30 mouse cellular contexts compared by ENCODE assay signal in genomic region chr13:37625532-37626235, GRCm38 (mm10).
DNase-seq lines count a peak whose midpoint lies in the region; ATAC-seq and TF ChIP-seq lines count a peak whose summit lies in the region.
"Had no signal": no experiment of that assay in that cellular context is flagged by ENCODE, and none has a peak within 500 bp of the region (broad histone marks: within the 10 kb centered on the region; RNA-seq: fewer than 3 reads in every experiment).

No protein-coding gene starts in this region.

- no peak overlapping the region; the same call in 1 of the 2 replicates for H3K4me2 ChIP-seq in liver, embryonic 15.5 days
- no peak overlapping the region for H3K4me2 ChIP-seq in intestine, embryonic 16.5 days (ENCODE audit: low read depth, low read length)
- H3K4me2 ChIP-seq: embryonic facial prominence, embryonic 13.5 days; forebrain, embryonic 12.5 days; forebrain, embryonic 15.5 days; heart, embryonic 11.5 days; hindbrain, embryonic 13.5 days had no signal

- no peaks in the 10 kb centered on the region for H3K27me3 ChIP-seq in liver, adult 2 months (ENCODE audit: control insufficient read depth, insufficient read depth, low read length)
- no peaks in the 10 kb centered on the region for H3K27me3 ChIP-seq in liver, embryonic 15.5 days
- no peaks in the 10 kb centered on the region for H3K27me3 ChIP-seq in intestine, embryonic 16.5 days (replicated peaks; ENCODE audit: control insufficient read depth, insufficient read depth, low read length)
- no peaks in the 10 kb centered on the region for H3K27me3 ChIP-seq in kidney, adult 2 months (replicated peaks; ENCODE audit: control insufficient read depth, insufficient read depth, low read length)
- H3K27me3 ChIP-seq: CH12.LX; embryonic facial prominence, embryonic 13.5 days; forebrain, embryonic 12.5 days; forebrain, embryonic 15.5 days; hindbrain, embryonic 13.5 days; Patski had no signal

- peak overlapping the region; percentile 67 for H3K9ac ChIP-seq in liver, adult 2 months (ENCODE audit: low read depth, low read length)
- no peak overlapping the region for H3K9ac ChIP-seq in liver, embryonic 15.5 days
- no peak overlapping the region for H3K9ac ChIP-seq in intestine, embryonic 16.5 days (ENCODE audit: low read depth, low read length)
- H3K9ac ChIP-seq: embryonic facial prominence, embryonic 13.5 days; forebrain, embryonic 12.5 days; forebrain, embryonic 15.5 days; hindbrain, embryonic 13.5 days had no signal

- TF ChIP-seq POLR2A in liver, adult 2 months (IDR thresholded peaks at IDR 0.05; ENCODE audit: extremely low read depth, insufficient read depth, low read length): no peak
- TF ChIP-seq POLR2A in kidney, adult 2 months (IDR thresholded peaks at IDR 0.05; ENCODE audit: low read depth, low read length): no peak

- peak overlapping the region; percentile 13 for H3K4me3 ChIP-seq in liver, adult 2 months (ENCODE audit: insufficient read depth, low read depth, low read length)
- H3K4me3 ChIP-seq in liver, embryonic 15.5 days (replicated peaks): no peak overlapping the region
- no peak overlapping the region for H3K4me3 ChIP-seq in intestine, embryonic 16.5 days (ENCODE audit: low read length)
- no peak overlapping the region for H3K4me3 ChIP-seq in kidney, adult 2 months (ENCODE audit: insufficient read depth, low read depth, low read length)
- H3K4me3 ChIP-seq: embryonic facial prominence, embryonic 10.5 days; embryonic facial prominence, embryonic 13.5 days; erythroblast, embryonic 14.5 days; forebrain, embryonic 12.5 days; forebrain, embryonic 15.5 days; hindbrain, embryonic 10.5 days; hindbrain, embryonic 13.5 days had no signal

- no peaks in the 10 kb centered on the region for H3K36me3 ChIP-seq in liver, adult 2 months (ENCODE audit: control insufficient read depth, insufficient read depth, low read length)
- no peaks in the 10 kb centered on the region for H3K36me3 ChIP-seq in liver, embryonic 15.5 days (replicated peaks)
- H3K36me3 ChIP-seq in intestine, embryonic 16.5 days (ENCODE audit: control insufficient read depth, insufficient read depth, low read length): no peaks in the 10 kb centered on the region
- no peaks in the 10 kb centered on the region for H3K36me3 ChIP-seq in kidney, adult 2 months (ENCODE audit: control insufficient read depth, insufficient read depth, low read length)
- H3K36me3 ChIP-seq: embryonic facial prominence, embryonic 10.5 days; embryonic facial prominence, embryonic 13.5 days; forebrain, embryonic 12.5 days; forebrain, embryonic 15.5 days; G1E; hindbrain, embryonic 10.5 days; hindbrain, embryonic 13.5 days had no signal

- no peaks in the 10 kb centered on the region for H3K79me2 ChIP-seq in liver, adult 2 months (ENCODE audit: control insufficient read depth, insufficient read depth, low read length)

- DNase-seq in liver, adult 2 months (ENCODE audit: extremely low read depth, low read depth, low spot score): peak; percentile 98
- no peak for DNase-seq in liver
- peak; percentile 21 for DNase-seq in thymus, postnatal 4 days
- DNase-seq in thymus, postnatal 36 days: no peak
- DNase-seq in yolk sac, embryonic 10.5 days (ENCODE audit: low spot score): peak; percentile 42
- DNase-seq in kidney, adult 2 months: no peak
- DNase-seq: adrenal gland, postnatal 10 days; adrenal gland, postnatal 36 days; B cell, adult 2 months; cerebellum, adult 11 months; cerebellum, adult 2 months; cerebellum, adult 9-11 months; cerebellum, postnatal 25 days; embryo, embryonic 11 days; gastrocnemius, postnatal 36 days; heart, postnatal 36 days had no signal

- peak overlapping the region; percentile 96 for H3K27ac ChIP-seq in liver, adult 2 months (replicated peaks; ENCODE audit: insufficient read depth, low read depth, low read length)
- H3K27ac ChIP-seq in liver, embryonic 15.5 days (replicated peaks): peak overlapping the region; percentile 65
- no peak overlapping the region for H3K27ac ChIP-seq in intestine, embryonic 16.5 days (ENCODE audit: low read length)
- no peak overlapping the region for H3K27ac ChIP-seq in kidney, adult 2 months (ENCODE audit: insufficient read depth, low read depth, low read length)
- H3K27ac ChIP-seq: embryonic facial prominence, embryonic 10.5 days; embryonic facial prominence, embryonic 13.5 days; forebrain, embryonic 12.5 days; forebrain, embryonic 15.5 days; hindbrain, embryonic 10.5 days; hindbrain, embryonic 13.5 days had no signal

- peaks cover 29% of the 10 kb centered on the region for H3K4me1 ChIP-seq in liver, adult 2 months (ENCODE audit: control insufficient read depth, insufficient read depth, low read length)
- H3K4me1 ChIP-seq in liver, embryonic 15.5 days (replicated peaks): peaks cover 27% of the 10 kb centered on the region
- no peaks in the 10 kb centered on the region for H3K4me1 ChIP-seq in intestine, embryonic 16.5 days (ENCODE audit: control insufficient read depth, insufficient read depth, low read length)
- H3K4me1 ChIP-seq in kidney, adult 2 months (ENCODE audit: control insufficient read depth, insufficient read depth, low read length): no peaks in the 10 kb centered on the region
- H3K4me1 ChIP-seq: forebrain, embryonic 12.5 days; forebrain, embryonic 15.5 days; hindbrain, embryonic 10.5 days; hindbrain, embryonic 13.5 days had no signal

- WGBS in liver, adult 2 months: 33% methylated on average over 13 of the region's 13 CpGs
- 50% methylated on average over 13 of the region's 13 CpGs for WGBS in liver, embryonic 15.5 days (ENCODE audit: insufficient replicate concordance)
- WGBS in intestine, embryonic 16.5 days: 88% methylated on average over 13 of the region's 13 CpGs
- WGBS in kidney, adult 2 months: 93% methylated on average over 13 of the region's 13 CpGs

- no peak for TF ChIP-seq CTCF in liver, adult 2 months (IDR thresholded peaks at IDR 0.05; ENCODE audit: low read depth, low read length)
- TF ChIP-seq CTCF in kidney, adult 2 months (conservative IDR thresholded peaks at IDR 0.05; ENCODE audit: insufficient read depth, insufficient read length, low read depth, low read length): no peak

- H3K9me3 ChIP-seq in liver, embryonic 15.5 days (replicated peaks): no peaks in the 10 kb centered on the region
- no peaks in the 10 kb centered on the region for H3K9me3 ChIP-seq in intestine, embryonic 16.5 days (ENCODE audit: control insufficient read depth, low read length)
- H3K9me3 ChIP-seq: embryonic facial prominence, embryonic 10.5 days; embryonic facial prominence, embryonic 13.5 days; forebrain, embryonic 12.5 days; forebrain, embryonic 15.5 days; G1E; hindbrain, embryonic 10.5 days; hindbrain, embryonic 13.5 days had no signal

- ATAC-seq in liver, embryonic 15.5 days (ENCODE audit: insufficient read depth): peak; percentile 75
- no peak for ATAC-seq in intestine, embryonic 16.5 days
- ATAC-seq: forebrain, embryonic 15.5 days; hindbrain, embryonic 16.5 days; Patski had no signal

Comparison
In these comparisons a context has a peak if more than half of its experiments do, and no peak if none do; other contexts are left out.
1. DNase-seq: peak in liver, adult 2 months (single experiment), thymus, postnatal 4 days (single experiment) and yolk sac, embryonic 10.5 days (single experiment); none in liver (single experiment), thymus, postnatal 36 days (0 of 2) and kidney, adult 2 months (single experiment).
2. H3K27ac ChIP-seq: peak in liver, adult 2 months (single experiment) and liver, embryonic 15.5 days (single experiment); none in intestine, embryonic 16.5 days (single experiment) and kidney, adult 2 months (single experiment).